Mouse (Mus musculus) limb, embryonic 14.5 days (tissue): ENCODE results near the gene Trpm4. TPM values are rescaled to one million over a fixed set of nuclear protein-coding genes. Genes with fewer than 3 reads are reported as not detected.
"Not testable (repeated sequence)": the region's sequence is repeated elsewhere in the genome, so short reads cannot be mapped to it uniquely, and the experiment has no call there.

Experiments
- ATAC-seq: fragments of 200-750 bp; cut with Nextera tagmentation; 2 replicates; pipeline ENCODE4 v1.8.0; 2017; ENCODE audit warnings: low read depth, moderate number of reproducible peaks, moderate TSS enrichment; ENCODE audit not compliant: low FRiP score
- DNase-seq: peaks from one replicate; pipeline ENCODE4 v3.0.0-alpha.2; 2015; ENCODE audit warnings: low spot score
- H3K27ac ChIP-seq: fragments of 300-500 bp; sonication (generic); replicated peaks from 2 replicates; pipeline ENCODE4 v1.5.1; 2014; ENCODE audit warnings: low read depth, mild to moderate bottlenecking, low read length, moderate library complexity, mixed read lengths
- H3K27me3 ChIP-seq: fragments of 300-500 bp; sonication (generic); 2 replicates; pipeline ENCODE4 v1.6.1; 2014; ENCODE audit warnings: low read length, mixed read lengths; ENCODE audit not compliant: control insufficient read depth, insufficient read depth
- H3K36me3 ChIP-seq: fragments of 300-500 bp; sonication (generic); 2 replicates; pipeline ENCODE4 v1.6.1; 2014; ENCODE audit warnings: mild to moderate bottlenecking, low read length, moderate library complexity, mixed read lengths; ENCODE audit not compliant: control insufficient read depth, insufficient read depth
- H3K4me1 ChIP-seq: fragments of 300-500 bp; sonication (generic); 2 replicates; pipeline ENCODE4 v1.6.1; 2014; ENCODE audit warnings: antibody characterized with exemption, low read length, mixed read lengths; ENCODE audit not compliant: control insufficient read depth, insufficient read depth
- H3K4me2 ChIP-seq: fragments of 300-500 bp; sonication (generic); replicated peaks from 2 replicates; pipeline ENCODE4 v1.6.1; 2014; ENCODE audit warnings: low read depth, mild to moderate bottlenecking, low read length, moderate library complexity; ENCODE audit not compliant: severe bottlenecking
- H3K4me3 ChIP-seq: fragments of 300-500 bp; sonication (generic); replicated peaks from 2 replicates; pipeline ENCODE4 v1.5.1; 2014; ENCODE audit warnings: low read length
- H3K9ac ChIP-seq: fragments of 300-500 bp; sonication (generic); 2 replicates; pipeline ENCODE4 v1.6.1; 2014; ENCODE audit warnings: mild to moderate bottlenecking, low read depth, low read length, moderate library complexity; ENCODE audit not compliant: severe bottlenecking
- H3K9me3 ChIP-seq: fragments of 300-500 bp; sonication (generic); 2 replicates; pipeline ENCODE4 v1.6.1; 2016; ENCODE audit warnings: low read length; ENCODE audit not compliant: control insufficient read depth
- POLR2A ChIP-seq: fragments of 200-500 bp; IDR thresholded peaks from 2 replicates; pipeline ENCODE4 v1.8.0; 2012; ENCODE audit warnings: inconsistent platforms, mild to moderate bottlenecking, moderate library complexity, borderline replicate concordance; ENCODE audit not compliant: insufficient read depth, insufficient read length; ENCODE audit errors: extremely low read depth
- WGBS: fragments of 180-500 bp; shearing (Covaris S2); extraction: QIAGEN DNeasy Blood & Tissue Kit; methylation state at CpG from one replicate; pipeline ENCODE4 v1.1.7; 2014; 5-methylcytosine and 5-hydroxymethylcytosine counted together
- polyA plus RNA-seq, 2 experiments: library from polyadenylated mRNA; depleted of rRNA in 1 of 2; stranded (reverse) in 1 of 2; unstranded in 1 of 2; fragments of >200 nt; fragmentation: Nextera tagmentation in 1 of 2; extraction: Ambion mirVana in 1 of 2; gene quantifications; 2 replicates each; pipeline versions ENCODE4 v1.2.1 to v1.2.3; 2012 to 2014

Trpm4 gene
- polyA plus RNA-seq, 2 experiments, result 15.8 to 42.6 TPM

DNA sequence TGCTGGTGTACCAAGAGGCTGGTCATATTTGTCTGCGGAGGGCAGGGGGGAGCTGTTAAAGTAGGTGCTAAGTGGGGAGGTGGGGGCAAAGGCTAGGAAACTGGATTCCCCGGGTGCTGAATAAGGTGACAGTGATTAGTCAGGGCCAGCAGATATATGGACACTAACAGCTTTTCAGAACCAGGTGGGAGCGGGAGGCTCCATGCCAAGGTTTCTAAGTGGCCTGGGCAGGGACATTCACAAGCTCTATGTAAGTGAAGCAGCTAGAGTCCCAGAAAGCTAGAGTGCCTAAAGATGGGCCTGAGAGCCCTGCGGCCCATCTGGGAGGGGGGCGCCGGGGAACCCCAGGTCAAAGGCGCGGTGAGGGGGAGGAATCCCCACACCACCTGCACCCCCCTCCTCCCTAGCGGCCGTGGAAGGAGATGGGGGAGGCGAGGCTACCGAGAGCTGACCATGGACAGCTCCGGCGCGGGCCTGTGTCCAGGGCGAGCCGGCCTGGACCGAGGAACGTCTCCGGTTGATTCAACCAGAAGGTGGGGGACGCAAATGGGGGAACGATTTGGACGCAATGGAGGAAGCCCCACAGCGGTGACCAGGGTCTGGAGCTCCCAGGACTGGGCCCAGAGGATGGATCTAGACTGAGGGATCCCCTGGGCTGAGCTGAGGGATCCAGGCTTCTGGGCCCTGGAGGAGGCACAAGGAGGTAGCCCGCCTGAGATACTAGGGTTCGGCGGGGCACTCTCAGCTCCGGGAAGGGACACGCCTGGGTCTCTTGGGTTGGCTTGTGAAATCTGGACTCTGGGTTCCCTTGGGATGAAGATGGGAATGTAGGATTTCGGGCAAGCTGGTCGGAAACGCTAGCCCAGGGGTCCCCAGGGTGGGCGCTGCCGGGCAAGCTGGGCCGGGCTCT, 32.4 kb upstream of the Trpm4 start:
- Histone ChIP-seq H3K4me2 (peak overlapping the region; percentile 97), H3K4me3 (peak overlapping the region; percentile 66), H3K9ac (peak overlapping the region; percentile 69), H3K9me3 (no peaks in the 10 kb centered on the region), H3K36me3 (no peaks in the 10 kb centered on the region), H3K4me1 (peaks cover 16% of the 10 kb centered on the region), H3K27me3 (peaks cover 63% of the 10 kb centered on the region), H3K27ac (no peak overlapping the region)
- no peak for TF ChIP-seq POLR2A
- DNase-seq (peak; percentile 44), ATAC-seq (no peak)
- 4% methylated on average over 31 of the region's 35 CpGs for WGBS

- Histone ChIP-seq H3K27ac (no peak overlapping the region), H3K9me3 (no peaks in the 10 kb centered on the region), H3K4me2 (no peak overlapping the region), H3K9ac (no peak overlapping the region), H3K4me1 (peaks cover 11% of the 10 kb centered on the region), H3K27me3 (peaks cover 63% of the 10 kb centered on the region), H3K36me3 (no peaks in the 10 kb centered on the region), H3K4me3 (no peak overlapping the region)
- TF ChIP-seq POLR2A, result no peak
- WGBS, result 69% methylated on average over 2 of the region's 2 CpGs
- ATAC-seq (no peak), DNase-seq (no peak)
Observed at GRCm38 (mm10) chr7:45363983-45364382, 30.4 kb upstream of the Trpm4 start.

DNA sequence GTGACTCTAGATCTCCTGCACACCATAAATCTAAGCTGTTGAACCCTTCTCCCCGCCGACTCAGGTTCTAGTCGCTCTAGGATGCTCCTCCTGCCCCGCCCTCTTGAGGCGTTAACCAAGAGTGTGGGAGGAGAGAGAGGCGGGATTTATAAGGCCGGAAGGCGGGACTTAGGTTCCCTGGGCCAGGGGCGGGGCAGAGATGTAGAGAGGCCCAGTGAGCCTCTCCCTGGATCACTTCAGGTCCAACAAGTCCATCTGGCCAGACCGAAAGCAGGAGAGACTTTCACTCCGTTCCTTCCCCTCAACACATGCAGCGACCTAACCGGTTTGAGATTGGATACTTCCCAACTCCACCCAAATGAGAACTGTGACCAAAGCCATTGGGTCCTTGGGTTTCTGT, 29.2 kb upstream of the Trpm4 start:
- ATAC-seq (no peak), DNase-seq (peak; percentile 66)
- no peak overlapping the region for H3K4me3 ChIP-seq
- no peak overlapping the region for H3K27ac ChIP-seq
- peaks cover 59% of the 10 kb centered on the region for H3K27me3 ChIP-seq
- WGBS, result 5% methylated on average over 13 of the region's 13 CpGs
- H3K4me2 ChIP-seq, result no peak overlapping the region
- H3K9ac ChIP-seq, result no peak overlapping the region
- H3K9me3 ChIP-seq, result no peaks in the 10 kb centered on the region
- H3K4me1 ChIP-seq, result peaks cover 11% of the 10 kb centered on the region
- no peak for TF ChIP-seq POLR2A
- no peaks in the 10 kb centered on the region for H3K36me3 ChIP-seq

GRCm38 (mm10) chr7:45361243-45361804, 27.7 kb upstream of the Trpm4 start:
- Histone ChIP-seq H3K4me3 (peak overlapping the region; percentile 46), H3K27me3 (peaks cover 59% of the 10 kb centered on the region), H3K4me2 (peak overlapping the region; percentile 85), H3K27ac (no peak overlapping the region), H3K9me3 (no peaks in the 10 kb centered on the region), H3K9ac (peak overlapping the region; percentile 60), H3K4me1 (peaks cover 10% of the 10 kb centered on the region), H3K36me3 (no peaks in the 10 kb centered on the region)
- 0 out of 2 replicates have a peak, but pooled peaks have one; percentile 22 for TF ChIP-seq POLR2A
- ATAC-seq (peak; percentile 80), DNase-seq (peak; percentile 70)
- under 1% methylated on average over 43 of the region's 43 CpGs for WGBS

DNA sequence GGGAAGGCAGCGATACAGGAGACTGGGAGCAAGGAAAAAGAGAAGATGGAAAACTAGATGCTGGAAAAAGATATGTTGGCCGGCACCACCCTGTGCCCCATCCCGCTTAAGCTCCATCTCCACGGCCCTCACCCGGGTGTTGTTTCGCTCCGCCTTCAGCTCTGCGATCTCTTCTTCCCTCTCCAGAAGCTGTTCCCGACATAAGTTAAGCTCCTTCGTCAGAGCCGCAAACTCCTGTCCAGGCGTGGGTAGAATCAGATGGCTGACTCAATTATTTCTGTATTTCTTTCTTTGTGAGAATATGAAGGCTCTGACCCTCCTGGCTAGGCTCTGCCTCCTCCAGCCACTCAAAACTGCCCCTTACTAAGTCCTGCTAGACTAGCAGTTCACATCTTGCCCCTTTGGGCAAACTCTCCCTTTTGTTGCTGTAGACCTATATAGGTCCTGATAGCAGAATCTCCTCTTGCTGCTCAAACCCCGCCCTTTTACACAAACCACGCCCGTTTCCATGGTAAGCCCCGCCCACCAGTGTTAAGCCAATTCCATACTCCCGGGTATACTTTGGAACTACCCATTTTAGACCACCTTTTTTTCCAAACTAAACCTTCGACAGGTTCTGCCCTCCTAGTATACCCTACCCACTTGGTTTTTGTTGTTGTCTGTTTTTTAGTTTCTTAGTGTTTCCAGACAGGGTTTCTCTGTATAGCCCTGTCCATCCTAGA, 27.0 kb upstream of the Trpm4 start:
- no peaks in the 10 kb centered on the region for H3K36me3 ChIP-seq
- no peak for ATAC-seq
- H3K4me2 ChIP-seq, result peak overlapping the region; percentile 85; the same call in 1 of the 2 replicates
- no peak overlapping the region for H3K9ac ChIP-seq
- no peak for TF ChIP-seq POLR2A
- peak overlapping the region; percentile 46; the same call in 1 of the 2 replicates for H3K4me3 ChIP-seq
- DNase-seq, result no peak
- no peaks in the 10 kb centered on the region for H3K9me3 ChIP-seq
- WGBS, result 47% methylated on average over 18 of the region's 18 CpGs
- peaks cover 53% of the 10 kb centered on the region for H3K27me3 ChIP-seq
- H3K4me1 ChIP-seq, result peaks cover 4% of the 10 kb centered on the region; the same call in 1 of the 2 replicates
- H3K27ac ChIP-seq, result no peak overlapping the region

GRCm38 (mm10) chr7:45359081-45359480, 25.5 kb upstream of the Trpm4 start:
- not testable (repeated sequence) for H3K36me3 ChIP-seq, H3K9ac ChIP-seq, H3K9me3 ChIP-seq, H3K27ac ChIP-seq, ATAC-seq, DNase-seq, H3K4me1 ChIP-seq, H3K4me2 ChIP-seq, H3K4me3 ChIP-seq
- WGBS, result 56% methylated on average over 10 of the region's 11 CpGs
- peaks cover 40% of the 10 kb centered on the region for H3K27me3 ChIP-seq
